Mouse (Mus musculus) bone marrow, adult 2 months (tissue): ENCODE measurements around the gene Rhob. TPM values are rescaled to one million over a fixed set of nuclear protein-coding genes. Genes with fewer than 3 reads are reported as not detected.

Experiments
- H3K27ac ChIP-seq: fragments of 200-500 bp; 2 replicates; pipeline ENCODE4 v1.5.1; 2012; ENCODE audit warnings: low read depth, mild to moderate bottlenecking, control low read depth, inconsistent platforms, low read length; ENCODE audit not compliant: control insufficient read depth, poor library complexity, insufficient read depth
- H3K4me1 ChIP-seq: fragments of 200-500 bp; 2 replicates; pipeline ENCODE4 v1.6.1; 2011; ENCODE audit warnings: low read length; ENCODE audit not compliant: control insufficient read depth, insufficient read depth
- H3K4me3 ChIP-seq: fragments of 200-500 bp; replicated peaks from 2 replicates; pipeline ENCODE3; 2011; ENCODE audit warnings: mild to moderate bottlenecking, low read depth, low read length, control low read depth; ENCODE audit not compliant: control insufficient read depth
- CTCF ChIP-seq: fragments of 200-500 bp; IDR thresholded peaks from 2 replicates; pipeline ENCODE4 v1.5.1; 2011; ENCODE audit warnings: low read length, control low read depth; ENCODE audit not compliant: control insufficient read depth, insufficient read depth
- POLR2A ChIP-seq: fragments of 200-500 bp; IDR thresholded peaks from 2 replicates; pipeline ENCODE4 v1.6.1; 2011; ENCODE audit warnings: low read depth, mild to moderate bottlenecking, control low read depth, low read length, borderline replicate concordance; ENCODE audit not compliant: control insufficient read depth
- WGBS: fragments of 180-500 bp; shearing (Covaris S2); methylation state at CpG from one replicate; pipeline ENCODE4 v1.1.7; 2018; 5-methylcytosine and 5-hydroxymethylcytosine counted together
- polyA plus RNA-seq: library from polyadenylated mRNA; stranded (reverse); fragments of >200 nt; gene quantifications from 2 replicates; pipeline ENCODE4 v1.2.4, GENCODE M21; 2011; ENCODE audit warnings: low replicate concordance; ENCODE audit not compliant: missing spikeins, insufficient read depth, insufficient read length

Gene Rhob
- polyA plus RNA-seq, 1 experiment = 34.2 TPM

GRCm38 (mm10) chr12:8450028-8450427, 49.8 kb downstream of the Rhob start:
- peaks cover 1% of the 10 kb centered on the region; the same call in 1 of the 2 replicates for H3K4me1 ChIP-seq
- H3K4me3 ChIP-seq = no peak overlapping the region
- no peak overlapping the region for H3K27ac ChIP-seq
- TF ChIP-seq POLR2A (no peak), CTCF (no peak)
- 76% methylated on average over 1 of the region's 1 CpGs for WGBS

Other genes with a start within 250 kb of the Rhob start
- not detected in 2 replicates for gene Gdf7, start 198.1 kb downstream of the Rhob start, polyA plus RNA-seq
- 2.3 and 3.2 TPM in 2 replicates for gene Hs1bp3, start 186.6 kb downstream of the Rhob start, polyA plus RNA-seq
- not detected in 2 replicates for gene Slc7a15, start 99.1 kb upstream of the Rhob start, polyA plus RNA-seq
- 26.8 and 34.7 TPM in 2 replicates for gene Pum2, start 174.1 kb upstream of the Rhob start, polyA plus RNA-seq